Mouse (Mus musculus) brain, embryonic 14.5 days (tissue): ENCODE data around the gene Gm10128.
"Not testable (repeated sequence)": the region's sequence is repeated elsewhere in the genome, so short reads cannot be mapped to it uniquely, and the experiment has no call there.

Experiments used
- CTCF ChIP-seq: fragments of 200-500 bp; IDR thresholded peaks from 2 replicates; pipeline ENCODE4 v1.5.1; 2012; ENCODE audit warnings: inconsistent platforms, mild to moderate bottlenecking, moderate library complexity, borderline replicate concordance; ENCODE audit not compliant: insufficient read depth, insufficient read length; ENCODE audit errors: extremely low read depth
- POLR2A ChIP-seq: fragments of 200-500 bp; IDR thresholded peaks from 2 replicates; pipeline ENCODE4 v1.6.1; 2012; ENCODE audit warnings: mild to moderate bottlenecking, inconsistent platforms, borderline replicate concordance; ENCODE audit not compliant: poor library complexity, insufficient read depth, insufficient read length, severe bottlenecking; ENCODE audit errors: extremely low read depth

DNA sequence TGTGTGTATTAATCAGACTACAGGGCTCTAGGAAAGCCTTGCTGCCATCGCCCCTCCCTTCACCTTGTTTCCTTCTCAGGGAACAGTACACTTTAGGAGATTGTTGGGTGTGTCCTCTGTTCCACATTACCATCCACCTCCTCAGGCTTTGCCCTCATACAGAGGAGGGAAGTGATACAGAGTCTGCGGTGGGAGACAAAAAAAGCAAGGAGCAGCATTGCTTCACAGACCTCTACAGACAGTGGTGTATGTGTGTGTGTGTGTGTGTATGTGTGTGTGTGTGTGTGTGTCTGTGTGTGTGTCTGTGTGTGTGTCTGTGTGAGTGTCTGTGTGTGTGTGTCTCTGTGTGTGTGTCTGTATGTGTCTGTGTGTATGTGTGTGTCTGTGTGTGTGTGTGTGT, 18.7 kb upstream of the Gm10128 start:
- TF ChIP-seq CTCF, POLR2A: not testable (repeated sequence)
